Mouse (Mus musculus) stomach, adult 2 months (tissue): ENCODE data around the gene Bmi1. TPM values are rescaled to one million over a fixed set of nuclear protein-coding genes. Genes with fewer than 3 reads are reported as not detected.

Experiments used
- polyA plus RNA-seq: library from polyadenylated mRNA; depleted of rRNA; stranded (reverse); fragments of >200 nt; gene quantifications from 2 replicates; pipeline ENCODE4 v1.2.3, GENCODE M21; 2012; rRNA removed

Gene Bmi1
- polyA plus RNA-seq = 1.9 and 2.5 TPM in 2 replicates

DNA sequence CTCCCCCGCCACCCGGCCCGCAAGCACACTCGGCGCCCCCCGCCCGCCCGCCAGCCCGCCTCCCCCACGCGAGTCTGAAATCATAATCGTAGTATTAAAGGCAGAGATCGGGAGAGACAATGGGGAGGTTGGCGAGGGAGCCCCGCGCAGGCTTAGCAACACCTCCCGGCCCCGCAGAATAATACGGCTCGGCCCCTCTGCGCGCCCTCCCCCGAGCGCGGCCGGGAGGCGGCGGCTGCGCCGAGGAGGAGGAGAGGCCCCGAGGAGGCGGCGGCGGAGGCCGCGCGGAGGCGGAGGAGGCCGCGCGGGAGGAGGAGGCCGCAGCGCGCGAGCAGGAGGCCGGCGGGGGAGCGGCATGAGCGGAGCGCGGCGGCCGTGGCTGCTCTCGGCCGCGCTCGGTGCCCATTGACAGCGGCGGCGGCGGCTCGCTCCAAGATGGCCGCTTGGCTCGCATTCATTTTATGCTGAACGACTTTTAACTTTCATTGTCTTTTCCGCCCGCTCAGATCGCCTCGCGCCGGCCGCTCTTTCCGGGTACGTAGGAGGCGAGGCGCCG, at the start of gene Bmi1:
TSS of gene Bmi1 (plus strand) at position 83 of the 556 bp plus-strand sequence.

DNA sequence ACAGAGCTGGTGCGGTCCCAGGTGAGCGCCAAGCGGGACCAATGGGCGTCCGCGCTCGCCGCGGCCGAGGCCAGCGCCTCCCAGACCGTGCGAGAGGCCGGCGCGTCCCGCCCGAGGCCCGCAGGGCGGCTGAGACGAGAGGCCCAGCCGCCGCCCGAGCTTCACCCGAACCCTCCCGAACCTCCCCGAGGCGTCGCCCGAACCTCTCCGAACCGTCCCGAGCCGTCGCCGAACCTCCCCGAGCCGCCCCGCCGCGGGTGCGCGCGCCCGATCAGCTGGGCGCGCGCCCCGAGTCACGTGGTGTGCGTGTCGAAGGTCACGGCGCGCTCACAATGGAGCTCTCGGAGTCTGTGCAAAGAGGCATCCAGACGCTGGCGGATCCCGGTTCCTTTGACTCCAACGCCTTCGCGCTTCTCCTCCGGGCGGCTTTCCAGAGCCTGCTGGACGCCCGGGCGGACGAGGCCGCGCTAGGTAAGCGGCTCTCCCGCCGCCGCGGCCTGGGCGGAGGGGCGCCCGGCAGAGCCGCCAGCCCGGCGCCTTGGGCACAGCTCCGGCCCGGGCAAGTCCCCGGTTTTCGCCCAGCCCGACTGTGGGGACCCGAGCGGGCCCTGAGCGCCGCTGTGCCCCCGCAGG, 4.6 kb upstream of the Bmi1 start, which contains the start of gene Commd3:
TSS of gene Commd3 (plus strand) at position 252 of the 633 bp plus-strand sequence.

DNA sequence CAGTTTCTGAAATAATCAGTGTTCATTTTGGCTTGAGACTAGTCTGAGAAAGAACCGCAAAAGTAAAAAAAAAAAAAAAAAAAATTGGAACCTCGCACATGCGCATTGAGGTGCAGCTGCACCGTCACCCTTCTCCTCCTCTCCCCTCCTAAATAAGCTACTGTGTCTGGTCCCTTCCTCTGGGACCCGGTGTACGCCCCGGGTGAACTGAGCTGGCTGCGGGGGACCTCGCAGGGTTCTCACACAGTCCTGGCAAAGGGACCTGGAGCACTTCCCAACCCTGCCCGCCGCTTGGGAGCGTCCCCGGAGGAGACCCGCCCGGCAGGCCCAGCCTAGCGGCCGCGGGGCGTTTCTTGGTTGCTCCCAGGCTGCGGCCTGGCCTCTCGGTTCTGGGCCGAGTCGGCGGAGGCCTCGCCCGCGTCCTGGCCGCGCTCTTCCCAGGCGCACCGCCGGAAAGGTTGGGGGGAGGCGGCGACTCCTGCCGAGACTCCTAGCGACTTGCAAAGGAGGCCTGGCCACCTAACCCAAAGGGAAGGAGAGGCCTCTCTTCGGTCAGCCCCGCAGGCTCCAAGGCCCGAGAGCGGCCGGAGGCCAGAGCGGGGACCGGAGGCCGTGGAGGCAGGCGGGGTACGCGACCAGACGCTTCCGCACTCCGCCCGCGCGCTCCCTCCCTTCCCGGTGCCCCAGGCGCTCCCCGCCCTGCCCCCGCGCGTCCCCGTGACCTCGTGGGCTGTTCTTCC, 17.2 kb downstream of the Bmi1 start, which contains the start of gene Spag6:
TSS of gene Spag6 (plus strand) at position 162 of the 740 bp plus-strand sequence.

Other genes starting within 250 kb of the Bmi1 start
- 27.9 and 42.5 TPM in 2 replicates for gene Commd3, start 4.6 kb upstream of the Bmi1 start, polyA plus RNA-seq
- 0.12 TPM in 1 of 2 replicates, not detected in the other for gene Spag6, start 17.0 kb downstream of the Bmi1 start, polyA plus RNA-seq